Mouse (Mus musculus) central nervous system, embryonic 11.5 days (tissue): ENCODE results near the gene Csgalnact2. TPM values are rescaled to one million over a fixed set of nuclear protein-coding genes. Genes with fewer than 3 reads are reported as not detected.

Experiments
- polyA plus RNA-seq: library from polyadenylated mRNA; depleted of rRNA; stranded (reverse); fragments of >200 nt; gene quantifications from 2 replicates; pipeline ENCODE4 v1.2.3, GENCODE M21; 2012; rRNA removed

Csgalnact2 gene
- polyA plus RNA-seq: 5.3 and 7.4 TPM in 2 replicates

DNA sequence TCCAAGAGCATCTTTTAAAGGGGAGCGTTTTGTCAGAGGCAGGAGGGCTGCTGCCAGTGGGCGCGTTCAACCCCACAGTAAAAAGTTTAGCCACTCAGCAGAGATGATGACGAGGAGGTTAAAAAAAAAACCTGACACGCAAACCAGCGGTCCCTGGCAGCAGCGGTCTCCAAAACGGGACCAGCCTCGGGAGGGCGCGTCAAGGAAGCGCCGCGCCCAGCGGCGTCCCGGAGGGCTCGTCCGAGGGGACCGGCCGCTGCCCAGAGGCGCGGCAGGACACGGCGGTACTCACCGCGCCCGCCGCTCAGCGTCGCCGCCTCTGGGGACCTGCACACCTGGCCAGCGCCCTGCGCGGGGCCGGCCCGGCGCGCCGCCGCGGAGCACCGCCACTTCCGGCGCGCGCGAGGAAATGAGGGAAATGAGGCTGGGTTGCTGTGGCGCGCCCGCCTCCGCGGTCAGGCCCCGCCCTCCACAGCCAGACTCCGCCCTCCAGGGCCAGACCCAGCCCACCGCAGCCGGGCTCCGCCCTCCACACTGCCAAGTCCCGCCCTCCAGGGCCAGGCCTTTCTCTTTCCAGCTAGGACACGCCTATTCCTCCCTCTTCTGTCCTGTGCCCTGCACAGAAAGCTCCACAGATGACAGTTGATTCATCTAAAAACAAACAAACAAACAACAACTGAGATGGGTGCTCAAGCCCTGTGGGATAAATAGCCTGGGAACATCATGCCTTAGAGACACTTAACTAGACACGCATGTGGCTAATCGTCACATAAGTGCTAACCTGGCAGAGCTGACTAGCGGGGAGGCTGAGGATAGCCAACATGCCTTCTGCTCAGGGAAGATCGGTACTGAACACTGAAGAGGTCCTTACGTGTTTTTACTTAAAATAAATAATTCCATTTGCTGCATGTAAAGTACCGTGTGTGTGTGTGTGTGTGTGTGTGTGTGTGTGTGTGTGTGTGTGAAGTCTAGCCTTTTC is at the start of gene Csgalnact2:
TSS of gene Csgalnact2 (minus strand) at position 410 of the 979 bp plus-strand sequence.

Other genes starting within 250 kb of the Csgalnact2 start
- 422 and 553 TPM in 2 replicates for gene Hnrnpf, start 238.8 kb downstream of the Csgalnact2 start, polyA plus RNA-seq
- gene Fxyd4, start 201.4 kb downstream of the Csgalnact2 start, polyA plus RNA-seq: not detected in 2 replicates
- gene Rasgef1a, start 127.7 kb downstream of the Csgalnact2 start, polyA plus RNA-seq: 0.31 and 0.35 TPM in 2 replicates
- 2.6 and 5.1 TPM in 2 replicates for gene Ret, start 58.6 kb upstream of the Csgalnact2 start, polyA plus RNA-seq